Mouse (Mus musculus) cerebral cortex, adult 2 months (tissue): ENCODE measurements around the gene Fmnl2.

ENCODE experiments used
- WGBS: fragments of 180-500 bp; shearing (Covaris S2); methylation state at CpG from one replicate; pipeline ENCODE4 v1.1.7; 2018; 5-methylcytosine and 5-hydroxymethylcytosine counted together

The Fmnl2 gene

DNA sequence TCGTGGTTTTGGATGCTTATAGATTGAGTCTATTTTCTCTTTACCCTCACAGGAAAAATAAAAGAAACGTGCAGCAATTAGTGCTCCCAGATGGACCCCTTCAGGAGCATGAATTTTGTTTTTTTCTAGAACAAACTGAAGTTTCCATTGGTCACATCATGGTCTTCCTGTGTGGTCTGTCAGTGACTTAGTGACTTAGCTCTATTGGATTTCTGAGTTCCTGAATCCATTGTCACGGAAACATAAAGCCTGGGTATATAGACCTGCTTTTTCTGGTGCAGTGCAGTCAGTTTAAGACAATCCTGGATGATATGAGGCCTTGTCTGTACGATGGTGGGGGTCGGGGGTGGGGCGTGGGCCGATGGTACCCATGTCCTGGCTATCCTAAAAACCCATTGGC lies 7.0 kb downstream of the Fmnl2 start:
- 95% methylated on average over 7 of the region's 7 CpGs for WGBS

DNA sequence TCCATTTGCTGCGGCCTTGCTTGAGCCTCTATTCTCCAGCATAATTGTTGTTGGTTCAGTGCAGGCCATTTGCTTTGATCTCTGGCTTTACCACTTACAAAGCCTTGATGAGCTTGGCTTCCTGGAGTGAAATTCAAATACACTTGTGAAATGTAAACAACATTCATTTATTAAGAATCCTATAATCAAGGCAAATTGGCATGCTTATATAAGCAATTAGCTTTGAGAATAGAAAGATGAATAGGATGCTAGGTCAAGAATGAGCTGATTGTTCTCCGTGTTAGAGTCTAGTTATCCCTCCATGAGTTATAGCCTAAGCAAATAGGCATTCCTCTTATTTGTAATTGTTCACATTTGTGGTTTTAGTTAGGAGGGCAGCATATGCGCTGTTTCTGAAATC lies 8.5 kb downstream of the Fmnl2 start:
- 78% methylated on average over 3 of the region's 3 CpGs for WGBS

DNA sequence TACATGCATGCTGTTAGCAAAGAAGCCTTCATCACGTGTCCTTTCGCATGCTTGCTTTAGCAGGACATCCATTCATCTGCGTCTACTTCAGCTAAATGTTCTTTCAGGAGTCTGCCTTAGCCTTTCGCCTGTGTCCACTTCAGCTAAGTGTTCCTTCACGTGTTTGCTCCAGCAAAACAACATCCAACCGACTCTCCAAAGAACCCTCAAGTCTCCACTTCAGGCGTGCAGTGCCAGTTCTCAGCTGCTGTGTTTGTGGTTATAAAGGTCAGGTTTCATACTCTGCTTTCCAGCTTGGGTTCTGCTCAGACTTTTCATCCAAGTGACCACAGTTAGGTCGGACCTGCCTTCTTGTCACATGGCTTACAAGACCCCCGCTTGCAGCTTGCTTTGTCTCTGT lies 10.1 kb downstream of the Fmnl2 start:
- 95% methylated on average over 9 of the region's 9 CpGs for WGBS

DNA sequence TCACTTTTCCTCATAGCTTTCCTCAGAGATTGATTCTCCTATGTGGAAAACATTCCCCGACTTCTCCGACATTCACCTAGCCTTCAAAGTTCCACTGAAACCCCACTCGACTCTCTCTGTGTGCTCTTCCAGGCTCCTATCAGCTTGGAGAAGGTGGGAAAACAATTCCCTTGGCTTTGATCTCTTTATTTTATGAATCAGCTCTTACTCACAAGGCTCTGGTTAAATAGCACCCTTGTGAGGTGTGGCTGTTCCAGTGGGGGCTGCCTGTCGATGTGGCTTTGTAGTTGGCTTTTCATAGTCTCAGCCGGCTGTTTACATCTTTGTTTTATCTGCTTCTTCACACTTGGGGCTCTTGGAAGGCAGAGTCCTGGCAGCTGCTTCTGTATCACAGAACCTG lies 10.5 kb downstream of the Fmnl2 start:
- 72% methylated on average over 5 of the region's 5 CpGs for WGBS

DNA sequence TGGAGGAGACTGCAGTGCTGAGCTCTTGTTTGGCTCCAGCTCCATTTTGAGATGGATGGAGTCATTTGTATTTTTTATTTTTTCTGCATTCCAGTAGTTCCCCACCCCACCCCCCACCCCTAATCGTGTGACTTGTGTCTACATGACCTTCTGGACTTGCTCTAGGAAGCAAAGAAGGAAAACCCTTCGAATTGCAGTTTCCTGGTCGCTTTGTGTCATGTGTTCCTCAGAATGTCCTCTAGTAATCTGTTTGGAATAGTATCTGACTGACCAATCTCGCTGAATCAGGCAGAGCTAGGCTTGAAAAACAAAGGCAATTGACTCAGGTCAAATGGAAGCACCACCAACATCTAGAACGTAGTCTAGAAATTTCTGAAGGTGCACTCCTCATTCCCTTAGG lies 15.0 kb downstream of the Fmnl2 start:
- WGBS: 71% methylated on average over 5 of the region's 5 CpGs

DNA sequence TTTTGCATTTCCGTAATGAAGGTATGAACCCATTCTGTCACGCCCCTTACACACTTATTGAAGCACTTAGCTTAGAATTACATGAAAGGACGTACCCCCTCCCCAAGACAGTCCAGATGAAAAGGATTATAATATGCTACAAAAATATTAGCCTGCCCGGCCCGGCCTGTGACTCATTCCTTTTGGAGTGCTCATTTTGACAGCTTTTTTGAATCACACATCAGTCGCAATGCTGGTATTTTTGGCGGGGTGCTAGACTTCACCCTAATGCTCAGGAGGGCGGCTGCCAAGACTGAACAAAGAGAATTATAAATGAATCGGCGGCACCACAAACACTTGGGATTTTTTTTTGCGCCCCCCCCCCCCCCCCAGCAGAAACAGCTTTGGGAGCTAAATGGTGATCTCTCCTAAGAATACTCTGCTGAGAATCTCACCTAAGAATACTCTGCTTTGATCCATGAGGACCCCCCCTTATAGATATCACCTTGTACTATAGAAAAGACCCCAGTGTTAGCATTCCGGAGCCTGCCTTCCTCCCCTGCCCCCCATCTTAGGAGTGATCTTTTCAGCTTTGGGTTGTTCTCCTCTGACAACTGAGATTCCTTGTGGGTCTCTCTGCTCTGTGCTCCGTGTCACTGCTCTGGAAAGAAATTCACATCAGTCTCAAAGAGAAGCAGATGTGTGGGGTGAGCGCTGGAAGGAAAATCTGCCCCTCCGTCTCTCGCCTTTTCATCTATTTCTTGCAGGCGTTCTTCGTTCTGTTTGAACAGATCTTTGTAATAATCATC lies 15.8 kb downstream of the Fmnl2 start:
- WGBS: 38% methylated on average over 18 of the region's 18 CpGs

DNA sequence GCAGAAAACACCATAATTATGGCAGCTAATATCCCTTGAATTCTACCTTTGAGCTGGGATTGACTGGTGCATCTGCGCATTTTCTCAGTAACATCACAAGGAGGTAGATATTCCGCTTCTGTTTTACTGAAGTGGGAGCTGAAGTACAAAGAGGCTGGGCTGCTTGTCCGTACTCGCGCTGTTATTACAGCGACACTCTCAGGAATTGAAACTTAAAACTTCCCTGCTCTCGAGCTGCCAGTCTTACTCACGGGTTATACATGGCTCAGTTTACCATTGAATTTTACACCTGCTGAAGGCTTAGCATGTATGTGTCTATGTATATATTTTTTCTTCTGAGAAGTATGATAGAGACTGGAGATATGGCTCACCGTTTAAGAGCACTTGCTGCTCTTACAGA lies 18.1 kb downstream of the Fmnl2 start:
- whole genome bisulfite sequencing: 82% methylated on average over 9 of the region's 9 CpGs

DNA sequence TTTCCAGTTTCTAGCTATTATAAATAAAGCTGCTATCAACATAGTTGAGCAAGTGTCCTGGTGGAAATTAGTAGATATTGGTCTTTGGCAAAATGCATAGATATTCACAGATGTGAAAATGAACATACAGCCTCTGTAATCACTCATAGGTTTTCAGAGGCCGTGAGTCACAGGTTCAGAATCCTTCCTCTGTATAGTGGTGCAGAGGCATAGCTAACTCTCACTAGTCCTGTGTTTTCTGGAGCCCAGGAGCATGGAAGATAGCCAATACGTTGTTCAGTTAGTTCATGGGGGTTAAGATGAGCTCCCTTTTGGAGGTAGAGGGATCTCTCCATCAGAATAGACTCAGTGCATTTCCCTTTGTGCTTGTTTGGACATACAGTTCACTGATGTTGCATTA lies 25.7 kb downstream of the Fmnl2 start:
- 98% methylated on average over 2 of the region's 2 CpGs for WGBS

DNA sequence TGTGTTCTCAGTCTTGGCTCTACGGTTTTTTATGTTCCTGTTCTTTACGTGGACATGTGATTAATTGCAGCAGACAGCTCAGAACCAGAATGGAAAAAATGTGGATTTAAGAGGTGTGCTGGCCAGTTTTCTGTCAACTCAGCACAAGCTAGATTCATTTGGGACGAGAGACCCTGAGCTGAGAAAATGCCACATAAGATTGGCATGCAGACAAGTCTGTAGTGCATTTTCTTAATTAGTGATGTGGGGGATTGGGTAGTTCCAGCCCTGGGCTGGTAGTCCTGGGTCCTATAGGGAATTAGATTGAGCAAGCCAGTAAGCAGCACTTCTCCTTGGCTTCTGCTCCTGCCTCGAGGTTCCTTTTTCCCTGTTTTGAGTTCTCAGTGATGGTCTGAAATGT lies 26.4 kb downstream of the Fmnl2 start:
- WGBS: 57% methylated on average over 4 of the region's 4 CpGs

DNA sequence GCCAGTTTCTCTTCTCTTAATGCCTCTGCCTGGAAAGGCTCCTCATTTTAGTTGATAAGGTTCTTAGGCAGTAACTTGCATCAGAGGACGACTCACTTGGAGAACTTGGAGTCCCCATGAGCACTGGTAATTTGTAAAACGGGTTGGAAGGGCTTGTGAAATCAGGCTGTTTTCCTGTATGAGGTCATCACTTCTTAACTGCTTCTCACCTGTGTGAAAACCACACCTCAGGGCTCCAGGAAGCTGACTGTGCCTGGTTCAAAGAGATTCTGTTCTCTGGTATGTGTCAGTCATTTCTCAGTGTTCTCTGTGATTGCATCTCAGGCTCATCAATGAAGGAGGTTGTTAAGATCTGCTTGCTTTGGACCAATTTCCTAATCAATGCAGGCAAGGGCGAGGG lies 27.4 kb downstream of the Fmnl2 start:
- 80% methylated on average over 3 of the region's 3 CpGs for WGBS

DNA sequence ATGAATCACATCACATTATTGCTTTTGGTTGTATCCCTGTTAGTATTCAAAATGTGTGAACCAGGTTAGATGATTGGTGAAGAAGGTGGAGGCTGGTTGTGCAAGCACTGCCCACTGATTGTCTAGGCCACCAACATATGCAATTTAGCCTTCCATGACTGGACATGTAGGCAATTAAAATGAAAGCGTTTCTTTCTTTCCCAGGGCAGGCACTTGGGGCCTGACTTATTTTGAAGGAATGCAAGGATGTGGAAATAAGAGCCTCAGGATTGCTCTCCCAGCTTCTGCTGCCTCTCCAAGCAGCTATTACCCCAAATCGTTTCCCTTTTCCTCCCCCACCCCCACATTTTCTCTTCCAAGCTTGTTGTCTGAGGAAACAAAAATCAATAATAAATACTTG lies 29.6 kb downstream of the Fmnl2 start:
- 58% methylated on average over 2 of the region's 2 CpGs for WGBS

DNA sequence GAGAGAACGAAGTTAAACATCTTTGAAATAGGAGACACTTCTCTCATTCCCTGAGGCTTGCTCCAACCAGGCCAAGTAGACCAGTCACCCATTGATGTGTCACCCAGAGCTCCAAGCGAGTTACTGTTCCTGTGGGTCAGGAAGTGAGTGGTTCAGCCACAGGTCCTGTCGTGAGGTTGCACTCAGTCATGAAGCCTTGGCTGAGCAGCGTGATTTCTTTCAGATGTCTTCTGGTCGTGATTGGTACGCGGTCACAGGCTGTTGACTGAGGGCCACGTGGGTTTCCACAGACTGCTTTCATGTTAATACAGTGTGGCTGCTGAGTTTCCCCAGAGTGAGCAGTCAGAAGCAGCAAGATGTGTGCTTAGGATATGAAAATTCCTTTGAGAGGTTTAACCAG lies 33.5 kb downstream of the Fmnl2 start:
- whole genome bisulfite sequencing: 82% methylated on average over 8 of the region's 8 CpGs

DNA sequence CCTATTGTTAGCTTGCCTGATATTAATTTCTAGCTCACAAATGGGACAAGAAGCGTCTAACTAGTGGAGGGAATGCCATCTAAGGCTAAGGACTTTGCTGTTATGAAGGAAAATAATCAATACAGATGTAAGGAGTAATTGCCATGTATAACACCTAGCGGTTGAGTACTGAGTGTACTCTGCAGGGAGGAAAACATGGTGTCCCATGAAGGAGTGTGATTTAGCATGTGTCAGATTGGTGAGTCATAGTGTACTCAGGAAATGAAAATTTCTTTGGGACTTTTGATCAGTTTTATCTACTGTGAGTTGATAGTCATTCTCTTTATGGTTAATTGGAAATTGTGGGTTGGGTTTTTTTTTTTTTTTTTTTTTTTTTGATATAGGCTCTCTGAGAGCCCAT lies 34.1 kb downstream of the Fmnl2 start:
- WGBS: 84% methylated on average over 2 of the region's 2 CpGs

DNA sequence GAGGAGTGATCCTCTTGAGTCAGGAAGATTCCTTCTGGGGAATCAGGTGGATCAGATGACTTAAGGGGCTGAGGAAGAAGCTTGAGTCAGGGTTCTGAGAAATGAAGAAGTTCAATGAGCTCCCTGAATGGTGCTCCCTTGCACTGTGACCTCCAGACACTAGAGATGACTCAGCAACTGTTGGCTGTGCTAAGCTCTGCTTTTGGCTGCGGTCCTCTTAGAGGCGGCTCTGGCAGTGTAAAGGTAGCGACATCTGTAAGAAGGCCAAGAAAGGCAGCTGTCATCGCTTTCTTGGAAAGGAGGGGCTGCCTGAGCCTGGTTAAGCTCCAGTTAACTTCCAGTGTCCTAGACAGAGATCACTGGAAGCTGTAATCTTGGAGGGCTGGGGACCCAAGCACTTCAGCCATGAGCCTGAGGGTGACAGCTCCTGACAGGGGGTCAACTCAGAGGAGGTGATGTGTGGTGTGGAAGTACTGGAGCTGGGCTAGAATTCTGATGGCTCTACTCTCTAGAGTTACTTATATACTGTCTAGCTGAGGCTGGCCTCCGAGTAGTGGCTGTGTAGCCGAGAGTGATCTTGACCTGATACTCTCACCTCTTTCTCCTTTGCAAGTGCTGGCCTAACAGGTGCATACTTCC lies 37.4 kb downstream of the Fmnl2 start:
- 58% methylated on average over 6 of the region's 6 CpGs for WGBS

DNA sequence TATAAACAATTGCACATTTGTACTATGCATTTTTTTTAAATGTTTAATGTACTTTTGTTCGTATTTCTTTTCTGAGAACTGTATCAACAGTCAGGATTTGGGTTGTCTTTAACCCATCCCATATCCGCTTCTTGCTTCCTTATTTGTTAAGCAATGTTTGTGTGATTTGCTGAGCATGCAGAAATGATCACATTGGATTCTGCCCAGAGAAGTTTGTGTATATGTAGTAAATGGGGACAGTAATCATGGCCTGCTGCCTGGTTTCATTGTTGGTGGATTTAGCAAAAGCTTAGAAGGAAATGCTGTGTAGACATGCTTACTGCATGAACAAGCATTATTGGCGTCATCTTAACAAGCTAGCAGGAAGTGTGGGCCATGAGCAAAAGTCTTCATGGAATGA lies 39.3 kb downstream of the Fmnl2 start:
- WGBS: 77% methylated on average over 3 of the region's 3 CpGs

DNA sequence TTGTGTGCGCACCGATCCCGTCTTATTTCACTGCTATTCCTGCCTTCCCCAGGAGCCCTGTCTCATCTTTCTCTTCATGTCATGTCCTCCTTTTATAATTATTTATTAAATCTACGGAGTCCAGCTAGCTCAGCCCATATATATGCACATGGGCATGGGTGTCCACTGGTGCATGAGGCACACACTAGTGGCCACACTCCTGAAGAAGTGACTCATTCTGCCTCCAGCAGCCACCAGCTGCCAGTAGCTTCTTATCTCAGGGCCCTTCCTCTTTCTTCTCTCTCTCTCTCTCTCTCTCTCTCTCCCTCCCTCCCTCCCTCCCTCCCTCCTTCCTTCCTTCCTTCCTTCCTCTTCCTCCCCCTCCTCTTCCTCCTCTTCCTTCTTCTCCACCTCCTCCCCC lies 43.1 kb downstream of the Fmnl2 start:
- 94% methylated on average over 4 of the region's 4 CpGs for WGBS

DNA sequence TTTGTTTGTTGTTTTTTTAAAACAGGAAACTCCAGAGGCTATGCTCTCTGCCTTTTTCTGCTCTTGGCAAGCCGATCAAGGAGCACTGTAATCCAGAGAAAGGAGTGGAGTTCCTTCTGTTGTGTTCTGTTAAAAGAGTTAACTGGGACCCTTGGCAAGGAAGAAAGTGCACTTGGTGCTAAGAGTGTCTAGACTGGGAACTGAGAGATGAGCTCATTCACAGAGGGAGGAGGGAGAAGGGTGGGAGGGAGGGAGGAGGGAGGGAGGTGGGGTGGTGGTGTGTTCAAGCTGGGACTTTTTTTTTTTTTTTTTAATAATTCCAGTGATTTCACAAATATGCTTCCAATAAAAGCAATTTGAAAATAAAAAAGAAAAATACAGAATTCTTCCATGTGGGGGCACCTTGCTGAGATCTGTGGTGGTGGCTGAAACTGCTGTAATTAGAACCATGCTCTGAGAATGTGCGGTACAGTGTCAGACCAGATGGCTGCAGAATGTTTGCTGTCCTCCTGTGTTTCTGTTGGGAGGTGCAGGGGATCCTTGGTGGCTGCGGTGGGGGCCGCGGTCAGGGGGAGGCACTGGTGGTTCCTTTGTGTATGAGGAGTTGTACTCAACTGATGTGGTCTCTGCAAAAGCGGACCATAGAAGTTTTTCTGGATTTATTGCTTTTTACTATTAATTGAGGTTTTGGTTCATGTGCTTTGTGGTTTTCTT lies 43.8 kb downstream of the Fmnl2 start:
- 60% methylated on average over 6 of the region's 6 CpGs for WGBS

DNA sequence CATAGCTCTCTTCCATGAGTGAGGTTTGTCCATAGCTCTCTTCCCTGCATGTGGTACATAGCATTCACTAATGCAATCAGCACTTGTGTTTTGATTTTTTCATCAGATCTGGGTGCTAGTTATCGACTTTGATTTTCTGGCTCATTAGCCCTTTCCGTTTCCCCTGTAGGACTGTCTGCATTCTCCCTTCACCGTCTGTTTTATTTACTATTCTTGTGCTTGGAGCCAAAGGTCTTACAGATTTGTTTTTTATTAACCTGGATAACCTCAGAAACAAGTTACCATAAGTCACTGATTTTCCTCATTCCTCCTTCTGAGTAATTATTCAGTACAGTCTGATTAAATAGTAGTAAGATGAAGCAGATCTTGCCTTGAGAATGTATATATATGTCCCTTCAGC lies 44.8 kb downstream of the Fmnl2 start:
- WGBS: 85% methylated on average over 3 of the region's 3 CpGs

DNA sequence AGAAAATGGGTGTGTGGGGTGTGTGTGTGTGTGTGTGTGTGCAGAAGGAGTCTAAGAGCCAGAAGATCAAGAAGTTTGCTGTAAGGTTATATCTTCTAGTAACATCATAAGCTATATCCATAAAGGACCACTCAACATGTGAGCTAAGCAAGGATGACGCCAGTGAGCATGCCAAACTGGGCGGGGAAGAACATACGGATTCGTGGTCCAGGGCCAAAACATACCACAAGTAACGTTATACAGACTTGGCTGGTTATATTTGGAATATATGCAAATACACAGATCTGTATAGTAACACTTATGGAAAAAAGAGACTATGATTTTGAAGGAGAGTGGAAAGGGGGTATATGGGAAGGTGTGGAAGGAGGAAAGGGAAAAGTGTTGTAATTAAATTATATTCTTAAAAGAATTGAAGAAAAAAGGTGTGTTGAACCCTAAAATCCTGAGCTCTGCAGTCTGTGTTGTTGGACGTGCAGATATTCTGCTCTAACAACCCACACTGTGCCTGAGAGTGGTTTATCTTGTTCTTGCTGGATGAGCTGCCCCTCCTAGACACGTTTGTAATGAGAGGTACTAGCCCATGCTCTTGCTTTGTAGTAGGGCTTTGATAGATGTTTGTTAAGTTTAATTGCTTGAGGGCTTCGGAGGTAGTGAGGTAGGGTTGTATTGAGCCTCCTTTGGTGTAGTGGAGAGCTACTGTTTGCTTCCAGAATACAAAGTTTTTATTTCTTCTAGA lies 45.7 kb downstream of the Fmnl2 start:
- 55% methylated on average over 8 of the region's 8 CpGs for WGBS

DNA sequence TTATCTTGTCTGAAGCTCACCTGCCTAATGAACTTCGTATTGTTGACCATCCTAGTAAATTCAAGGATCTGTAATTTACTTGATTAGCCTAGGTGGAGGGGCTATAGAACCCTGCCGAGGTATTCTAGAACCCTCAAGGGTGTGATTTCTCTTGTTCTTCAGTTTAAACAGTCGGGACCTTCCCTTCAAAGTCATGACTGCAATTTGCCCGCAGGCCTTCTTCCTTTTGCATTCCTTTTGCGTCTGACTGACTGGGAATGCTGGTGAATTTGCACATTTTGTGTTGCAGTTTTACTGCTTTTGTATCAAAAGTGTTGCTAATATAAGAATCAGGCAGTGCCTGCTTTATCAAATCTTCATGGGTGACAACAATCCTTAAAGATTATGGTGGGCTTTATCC lies 46.9 kb downstream of the Fmnl2 start:
- 80% methylated on average over 5 of the region's 5 CpGs for WGBS

DNA sequence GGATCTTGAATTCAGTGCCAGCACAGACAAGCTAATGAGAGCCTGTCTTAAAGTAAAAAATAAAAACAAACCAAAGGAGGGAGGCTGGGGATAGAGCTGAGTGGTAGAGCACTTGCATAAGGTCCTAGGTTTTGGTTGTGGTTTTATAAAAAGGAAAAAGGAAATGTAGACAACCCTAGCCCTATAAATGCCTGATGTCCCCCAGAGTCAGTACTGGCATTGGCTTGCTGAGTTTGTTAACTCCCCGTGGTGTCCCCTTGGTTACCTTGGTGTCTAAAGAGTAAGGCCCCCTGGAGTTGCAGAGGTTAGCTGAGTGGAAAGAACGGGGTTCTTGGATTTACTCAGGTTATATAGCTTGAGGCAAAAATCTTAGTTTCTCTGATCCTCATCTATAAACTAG lies 55.7 kb downstream of the Fmnl2 start:
- WGBS: 73% methylated on average over 2 of the region's 2 CpGs

DNA sequence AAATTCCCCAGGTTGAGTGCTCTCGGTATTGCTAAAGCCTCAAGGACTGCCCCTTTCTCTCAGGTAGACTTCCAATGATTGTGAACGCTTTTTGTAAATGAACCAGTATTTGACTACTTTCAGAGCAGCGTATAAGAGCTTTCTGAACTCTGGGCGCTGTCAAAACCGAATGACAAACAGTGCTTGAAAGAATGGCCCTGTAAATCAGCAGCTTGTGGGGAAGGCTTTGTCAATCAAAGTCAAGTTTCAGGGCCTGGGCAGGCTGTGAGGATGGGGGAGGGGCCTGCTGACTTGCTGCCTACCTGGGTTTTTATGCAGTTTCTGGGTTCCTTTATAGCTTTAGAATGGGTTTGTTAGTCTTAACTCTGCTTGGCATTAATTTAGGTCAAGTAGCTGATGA lies 56.1 kb downstream of the Fmnl2 start:
- 73% methylated on average over 5 of the region's 5 CpGs for WGBS
